Mouse (Mus musculus): ENCODE measurements around the gene Spats1. TPM values are rescaled to one million over a fixed set of nuclear protein-coding genes. Genes with fewer than 3 reads are reported as not detected.

Spats1 gene
- 1.1 and 1.4 TPM in 2 replicates for polyA plus RNA-seq (2014; fragmentation: Nextera tagmentation; extraction: Ambion mirVana)

DNA sequence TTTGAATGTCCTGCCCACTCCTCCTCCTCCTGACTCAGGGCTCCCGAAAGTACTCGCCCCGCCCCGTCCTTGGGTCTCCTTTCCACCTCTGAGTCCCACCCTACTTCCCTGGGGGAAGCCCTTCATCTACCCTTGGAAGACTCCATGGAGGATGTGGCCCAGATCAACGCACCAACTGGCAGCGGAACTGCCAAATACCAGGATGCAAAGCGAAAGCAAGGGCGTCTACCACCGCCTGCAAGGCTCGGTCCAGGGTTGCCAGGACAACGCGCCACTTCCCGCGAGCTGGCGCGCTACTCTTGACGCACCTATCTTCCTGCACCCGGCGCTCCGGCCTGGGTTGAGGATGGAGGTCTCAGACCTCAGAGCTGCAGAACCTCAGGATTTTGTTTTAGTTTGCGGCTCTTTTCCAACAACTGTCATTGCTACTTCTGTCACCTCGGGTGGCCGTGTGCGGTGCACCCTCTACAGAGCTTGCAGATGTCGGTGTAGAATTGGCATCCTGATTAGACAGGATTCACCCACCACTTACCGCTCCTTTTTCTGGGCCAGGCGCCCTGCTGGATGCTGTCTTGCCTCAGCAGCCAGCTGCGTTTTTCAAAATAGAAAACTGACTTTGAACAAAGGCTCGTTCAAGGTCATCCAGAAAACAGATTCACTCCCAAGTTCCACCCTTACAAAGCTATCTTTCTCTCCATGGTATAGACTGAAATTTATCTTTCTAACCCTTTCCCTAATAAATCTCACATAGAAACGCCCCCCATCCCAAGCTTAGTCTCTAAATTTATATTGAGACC lies at the start of gene Spats1:
Gene Spats1 (minus strand): TSS at position 747 of the 797 bp plus-strand sequence.
- ATAC-seq: peak; percentile 91
- no peaks in the 10 kb centered on the region for H3K9me3 ChIP-seq (replicated peaks; ENCODE audit: control insufficient read depth, low read length)
- no peaks in the 10 kb centered on the region for H3K27me3 ChIP-seq (replicated peaks; ENCODE audit: control insufficient read depth, insufficient read depth, low read length)
- peak within 1 kb of the TSS; percentile 44; the same call in 1 of the 2 replicates for H3K27ac ChIP-seq (ENCODE audit: low read depth, low read length)
- H3K9ac ChIP-seq (ENCODE audit: low read length): peak within 1 kb of the TSS; percentile 58
- WGBS: 6% methylated on average over 30 of the region's 30 CpGs
- H3K36me3 ChIP-seq (ENCODE audit: control insufficient read depth, insufficient read depth, low read length): no peaks in the 10 kb centered on the region
- H3K4me3 ChIP-seq (ENCODE audit: low read depth, low read length): peak within 1 kb of the TSS; percentile 35
- H3K4me1 ChIP-seq (ENCODE audit: control insufficient read depth, insufficient read depth, low read length): peaks cover 9% of the 10 kb centered on the region; the same call in 1 of the 2 replicates
- DNase-seq (ENCODE audit: low spot score): peak; percentile 85
- H3K4me2 ChIP-seq (ENCODE audit: low read length): peak within 1 kb of the TSS; percentile 64

DNA sequence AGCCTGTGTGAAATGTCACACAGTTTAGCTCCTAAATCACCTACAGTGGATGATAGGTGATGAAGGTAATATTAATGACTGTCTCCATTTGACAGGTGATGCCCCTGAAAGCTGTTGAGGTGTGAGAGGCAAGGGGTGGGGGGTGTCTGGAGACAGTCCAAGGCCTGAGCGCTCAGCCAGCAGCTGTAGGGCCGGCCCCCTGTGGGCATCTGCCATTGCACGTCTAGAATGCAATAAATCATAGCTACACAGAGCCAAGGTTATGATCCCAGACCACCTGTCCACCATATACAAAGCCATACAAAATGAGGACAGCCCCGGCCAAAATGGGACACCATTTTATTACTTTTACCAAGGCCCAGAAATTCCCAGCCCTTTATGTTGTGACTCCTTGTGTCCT lies 49.7 kb upstream of the Spats1 start:
- peaks cover 6% of the 10 kb centered on the region; the same call in 1 of the 2 replicates for H3K36me3 ChIP-seq (ENCODE audit: control insufficient read depth, insufficient read depth, low read length)
- no peak overlapping the region for H3K27ac ChIP-seq (ENCODE audit: low read depth, low read length)
- WGBS: 73% methylated on average over 4 of the region's 4 CpGs
- H3K9ac ChIP-seq (ENCODE audit: low read length): no peak overlapping the region
- no peaks in the 10 kb centered on the region; the same call in 1 of the 2 replicates for H3K4me1 ChIP-seq (ENCODE audit: control insufficient read depth, insufficient read depth, low read length)
- no peaks in the 10 kb centered on the region for H3K9me3 ChIP-seq (replicated peaks; ENCODE audit: control insufficient read depth, low read length)
- DNase-seq (ENCODE audit: low spot score): no peak
- no peak overlapping the region for H3K4me2 ChIP-seq (ENCODE audit: low read length)
- H3K27me3 ChIP-seq (replicated peaks; ENCODE audit: control insufficient read depth, insufficient read depth, low read length): peaks cover 11% of the 10 kb centered on the region
- ATAC-seq: no peak
- no peak overlapping the region for H3K4me3 ChIP-seq (ENCODE audit: low read depth, low read length)

DNA sequence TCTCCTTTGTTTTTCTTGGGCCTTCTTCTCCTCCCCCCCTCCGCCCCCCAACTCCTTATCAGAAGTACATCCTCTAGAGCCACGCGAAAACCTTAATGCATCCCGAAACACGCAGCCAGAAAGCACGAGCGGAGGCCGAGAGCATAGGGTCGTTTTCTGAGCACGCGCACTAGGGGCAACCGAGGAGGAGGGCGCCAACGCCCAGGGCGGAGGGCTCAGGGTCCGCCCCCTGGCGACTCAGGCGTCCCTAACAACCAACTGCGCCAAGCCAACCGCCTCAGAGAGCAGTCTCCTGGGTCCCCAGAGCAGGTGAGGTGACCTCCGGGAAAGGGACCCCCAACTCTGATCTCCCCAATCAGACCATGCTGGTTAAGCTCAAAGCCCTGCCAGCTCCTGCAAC lies 48.0 kb upstream of the Spats1 start, which contains the start of gene Tcte1:
Gene Tcte1 (plus strand): TSS at position 172 of the 400 bp plus-strand sequence.
- ATAC-seq (peak; percentile 86), DNase-seq (ENCODE audit: low spot score) (peak; percentile 81)
- peaks cover 10% of the 10 kb centered on the region for H3K36me3 ChIP-seq (ENCODE audit: control insufficient read depth, insufficient read depth, low read length)
- H3K9me3 ChIP-seq (replicated peaks; ENCODE audit: control insufficient read depth, low read length): no peaks in the 10 kb centered on the region
- peak within 1 kb of the TSS; percentile 58 for H3K9ac ChIP-seq (ENCODE audit: low read length)
- H3K4me2 ChIP-seq (ENCODE audit: low read length): peak within 1 kb of the TSS; percentile 60
- peak within 1 kb of the TSS; percentile 25 for H3K4me3 ChIP-seq (ENCODE audit: low read depth, low read length)
- peaks cover 11% of the 10 kb centered on the region for H3K27me3 ChIP-seq (replicated peaks; ENCODE audit: control insufficient read depth, insufficient read depth, low read length)
- 0% methylated on average over 21 of the region's 21 CpGs for WGBS
- no peak within 1 kb of the TSS for H3K27ac ChIP-seq (ENCODE audit: low read depth, low read length)
- no peaks in the 10 kb centered on the region; the same call in 1 of the 2 replicates for H3K4me1 ChIP-seq (ENCODE audit: control insufficient read depth, insufficient read depth, low read length)

DNA sequence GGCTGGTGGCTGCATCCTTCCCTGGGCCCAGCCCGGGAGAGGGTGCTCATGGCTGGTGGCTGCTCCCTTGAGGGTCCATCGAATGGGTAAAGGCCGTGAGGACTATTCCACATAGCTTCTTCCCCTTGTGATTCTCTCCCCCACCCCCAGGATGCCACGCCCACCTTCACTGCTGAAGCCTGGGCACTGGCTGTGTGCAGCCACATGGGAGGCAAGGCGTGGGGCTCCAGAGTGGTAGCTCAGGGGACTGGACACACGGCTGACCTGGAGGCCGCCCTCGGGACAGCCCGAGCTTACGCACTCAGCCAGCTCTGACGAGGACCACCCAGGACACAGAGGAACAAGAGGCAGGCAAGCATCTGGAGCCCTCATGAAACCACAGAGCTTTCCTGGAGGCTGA lies 44.9 kb upstream of the Spats1 start:
- WGBS: 86% methylated on average over 11 of the region's 11 CpGs
- no peak for ATAC-seq
- no peak overlapping the region for H3K9ac ChIP-seq (ENCODE audit: low read length)
- H3K4me1 ChIP-seq (ENCODE audit: control insufficient read depth, insufficient read depth, low read length): no peaks in the 10 kb centered on the region; the same call in 1 of the 2 replicates
- peaks cover 17% of the 10 kb centered on the region for H3K36me3 ChIP-seq (ENCODE audit: control insufficient read depth, insufficient read depth, low read length)
- H3K27ac ChIP-seq (ENCODE audit: low read depth, low read length): no peak overlapping the region
- H3K9me3 ChIP-seq (replicated peaks; ENCODE audit: control insufficient read depth, low read length): no peaks in the 10 kb centered on the region
- no peak overlapping the region for H3K4me3 ChIP-seq (ENCODE audit: low read depth, low read length)
- DNase-seq (ENCODE audit: low spot score): no peak
- H3K4me2 ChIP-seq (ENCODE audit: low read length): no peak overlapping the region
- H3K27me3 ChIP-seq (replicated peaks; ENCODE audit: control insufficient read depth, insufficient read depth, low read length): peaks cover 11% of the 10 kb centered on the region

DNA sequence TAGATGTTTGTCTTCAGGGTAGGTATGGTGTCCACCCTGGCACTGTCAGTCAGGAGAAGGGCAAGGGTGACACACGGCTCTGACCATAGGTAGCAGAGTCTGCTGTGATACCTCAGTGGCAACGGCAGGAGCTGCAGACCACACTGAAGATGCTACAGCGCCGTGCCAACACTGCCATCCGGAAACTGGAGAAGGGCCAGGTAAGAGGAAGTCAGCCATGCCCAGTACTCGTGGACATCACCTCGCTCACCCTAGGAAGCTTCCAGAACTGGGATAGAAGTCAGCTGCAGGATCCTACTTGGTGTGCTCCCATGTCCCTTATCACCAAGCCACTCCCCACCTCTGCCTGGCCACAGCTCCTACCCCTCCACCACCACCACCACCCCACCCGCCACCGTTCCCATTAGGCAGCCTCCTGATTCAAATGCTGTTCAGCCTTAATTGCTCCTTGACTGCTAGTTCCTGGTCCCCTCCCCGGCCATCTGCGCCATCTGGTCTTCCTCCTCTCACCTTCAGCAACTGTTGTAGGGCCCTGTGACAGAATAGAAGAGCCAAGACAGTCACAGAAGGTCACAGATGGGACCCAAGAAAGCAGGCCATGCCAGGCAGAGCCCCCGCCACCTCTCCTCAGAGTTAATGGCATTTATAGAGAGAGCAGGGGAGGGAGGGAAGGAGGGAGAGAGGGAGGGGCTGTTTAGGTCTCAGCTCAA lies 43.7 kb upstream of the Spats1 start:
- H3K4me3 ChIP-seq (ENCODE audit: low read depth, low read length): no peak overlapping the region
- no peaks in the 10 kb centered on the region for H3K9me3 ChIP-seq (replicated peaks; ENCODE audit: control insufficient read depth, low read length)
- DNase-seq (ENCODE audit: low spot score) (peak; percentile 45), ATAC-seq (no peak)
- H3K27me3 ChIP-seq (replicated peaks; ENCODE audit: control insufficient read depth, insufficient read depth, low read length): peaks cover 3% of the 10 kb centered on the region
- 78% methylated on average over 12 of the region's 12 CpGs for WGBS
- H3K36me3 ChIP-seq (ENCODE audit: control insufficient read depth, insufficient read depth, low read length): peaks cover 17% of the 10 kb centered on the region
- H3K9ac ChIP-seq (ENCODE audit: low read length): 0 out of 2 replicates have a peak overlapping the region, but pooled peaks have one; percentile 3
- no peaks in the 10 kb centered on the region; the same call in 1 of the 2 replicates for H3K4me1 ChIP-seq (ENCODE audit: control insufficient read depth, insufficient read depth, low read length)
- 0 out of 2 replicates have a peak overlapping the region, but pooled peaks have one; percentile 1 for H3K27ac ChIP-seq (ENCODE audit: low read depth, low read length)
- no peak overlapping the region for H3K4me2 ChIP-seq (ENCODE audit: low read length)

DNA sequence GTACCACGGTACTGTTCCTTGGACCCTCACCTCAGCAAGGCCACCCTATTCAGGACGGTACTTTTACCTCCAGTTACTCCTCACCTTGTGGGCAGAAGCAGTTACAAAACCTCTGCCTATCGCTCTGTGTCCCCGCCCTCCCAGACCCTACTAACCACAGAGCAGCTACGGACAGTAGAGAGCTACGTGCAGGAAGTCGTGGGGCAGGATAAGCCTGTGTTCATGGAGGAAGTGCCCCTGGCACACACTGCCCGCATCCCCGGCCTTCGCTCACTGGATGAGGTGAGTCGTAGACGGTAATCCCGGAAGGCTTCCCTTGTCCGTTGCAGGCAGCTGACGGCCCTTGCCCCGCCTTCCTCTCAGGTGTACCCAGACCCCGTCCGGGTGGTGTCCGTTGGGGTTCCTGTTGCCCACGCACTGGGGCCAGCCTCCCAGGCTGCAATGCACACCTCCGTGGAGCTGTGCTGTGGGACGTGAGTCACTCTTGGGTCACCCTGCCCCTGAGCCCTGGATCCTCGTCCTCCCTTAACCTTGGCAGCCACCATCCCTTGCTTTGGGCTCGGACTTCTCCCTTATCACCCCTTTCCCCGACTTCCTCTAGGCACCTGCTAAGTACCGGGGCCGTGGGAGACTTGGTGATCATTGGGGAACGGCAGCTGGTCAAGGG lies 42.5 kb upstream of the Spats1 start:
- Histone ChIP-seq H3K9ac (ENCODE audit: low read length) (no peak overlapping the region), H3K27ac (ENCODE audit: low read depth, low read length) (no peak overlapping the region), H3K36me3 (ENCODE audit: control insufficient read depth, insufficient read depth, low read length) (peaks cover 17% of the 10 kb centered on the region), H3K4me3 (ENCODE audit: low read depth, low read length) (no peak overlapping the region), H3K27me3 (replicated peaks; ENCODE audit: control insufficient read depth, insufficient read depth, low read length) (no peaks in the 10 kb centered on the region), H3K4me2 (ENCODE audit: low read length) (no peak overlapping the region), H3K4me1 (ENCODE audit: control insufficient read depth, insufficient read depth, low read length) (no peaks in the 10 kb centered on the region; the same call in 1 of the 2 replicates), H3K9me3 (replicated peaks; ENCODE audit: control insufficient read depth, low read length) (no peaks in the 10 kb centered on the region)
- ATAC-seq: no peak
- 94% methylated on average over 28 of the region's 28 CpGs for WGBS
- no peak for DNase-seq (ENCODE audit: low spot score)

DNA sequence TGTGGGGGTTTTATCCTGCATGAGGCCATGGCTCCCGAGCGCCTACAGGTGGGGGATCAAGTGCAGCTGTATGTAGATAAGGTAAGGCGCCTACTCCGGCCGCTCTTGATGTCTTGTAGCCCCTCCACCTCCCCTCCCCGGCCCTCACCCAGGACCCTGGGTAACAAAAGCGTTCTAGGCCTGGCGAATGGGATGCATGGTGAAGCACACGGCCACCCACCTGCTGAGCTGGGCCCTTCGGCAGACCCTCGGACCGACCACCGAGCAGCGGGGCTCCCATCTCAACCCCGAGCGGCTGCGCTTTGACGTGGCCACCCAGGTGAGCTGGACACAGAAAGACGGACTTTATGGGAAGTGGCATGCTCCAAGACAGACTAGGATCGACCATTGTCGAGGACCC lies 41.9 kb upstream of the Spats1 start:
- Histone ChIP-seq H3K36me3 (ENCODE audit: control insufficient read depth, insufficient read depth, low read length) (peaks cover 17% of the 10 kb centered on the region), H3K4me2 (ENCODE audit: low read length) (no peak overlapping the region), H3K9me3 (replicated peaks; ENCODE audit: control insufficient read depth, low read length) (no peaks in the 10 kb centered on the region), H3K9ac (ENCODE audit: low read length) (no peak overlapping the region), H3K4me1 (ENCODE audit: control insufficient read depth, insufficient read depth, low read length) (no peaks in the 10 kb centered on the region), H3K27ac (ENCODE audit: low read depth, low read length) (no peak overlapping the region), H3K27me3 (replicated peaks; ENCODE audit: control insufficient read depth, insufficient read depth, low read length) (no peaks in the 10 kb centered on the region), H3K4me3 (ENCODE audit: low read depth, low read length) (no peak overlapping the region)
- ATAC-seq (no peak), DNase-seq (ENCODE audit: low spot score) (no peak)
- WGBS: 89% methylated on average over 21 of the region's 21 CpGs

DNA sequence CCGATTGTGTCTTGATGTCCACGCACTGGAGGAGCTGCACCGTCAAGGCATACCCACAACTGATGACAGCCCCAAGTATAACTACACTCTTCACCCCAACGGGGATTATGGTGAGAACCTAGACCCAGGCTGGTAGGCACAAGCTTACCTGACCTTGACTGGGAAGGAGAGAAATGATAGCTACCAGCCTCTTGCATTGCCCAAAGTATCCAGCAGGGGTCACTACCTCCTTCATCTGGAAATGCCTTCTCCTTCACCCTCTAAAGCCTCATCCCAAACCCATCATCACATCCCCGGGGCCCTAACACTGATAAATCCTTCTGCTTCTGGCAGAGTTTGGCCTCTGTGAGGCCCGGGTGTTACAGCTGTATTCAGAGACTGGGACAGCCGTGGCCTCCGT lies 41.3 kb upstream of the Spats1 start:
- H3K27me3 ChIP-seq (replicated peaks; ENCODE audit: control insufficient read depth, insufficient read depth, low read length): no peaks in the 10 kb centered on the region
- H3K4me2 ChIP-seq (ENCODE audit: low read length): no peak overlapping the region
- H3K27ac ChIP-seq (ENCODE audit: low read depth, low read length): no peak overlapping the region
- H3K9ac ChIP-seq (ENCODE audit: low read length): no peak overlapping the region
- H3K4me1 ChIP-seq (ENCODE audit: control insufficient read depth, insufficient read depth, low read length): no peaks in the 10 kb centered on the region
- DNase-seq (ENCODE audit: low spot score) (peak; percentile 84), ATAC-seq (peak; percentile 51; the same call in 1 of the 2 replicates)
- no peak overlapping the region for H3K4me3 ChIP-seq (ENCODE audit: low read depth, low read length)
- no peaks in the 10 kb centered on the region for H3K9me3 ChIP-seq (replicated peaks; ENCODE audit: control insufficient read depth, low read length)
- WGBS: 54% methylated on average over 8 of the region's 8 CpGs
- peaks cover 17% of the 10 kb centered on the region for H3K36me3 ChIP-seq (ENCODE audit: control insufficient read depth, insufficient read depth, low read length)
